Mouse (Mus musculus): ENCODE data around the gene Rpl22. TPM values are rescaled to one million over a fixed set of nuclear protein-coding genes. Genes with fewer than 3 reads are reported as not detected.

The Rpl22 gene
- polyA plus RNA-seq, 2 experiments, result 298 to 443 TPM

- DNase-seq (ENCODE audit: low read depth in 3 of 3, low spot score in 3 of 3), result no peak
- TF ChIP-seq CTCF (IDR thresholded peaks at IDR 0.05; ENCODE audit: low read depth) (no peak), EP300 (IDR thresholded peaks at IDR 0.05; ENCODE audit: low read depth) (no peak)
- H3K4me1 ChIP-seq (replicated peaks; ENCODE audit: control insufficient read depth in 2 of 2, insufficient read depth in 2 of 2, low read length in 1 of 2), result no peaks in the 10 kb centered on the region
- peaks cover 90% of the 10 kb centered on the region for H3K27me3 ChIP-seq (ENCODE audit: control insufficient read depth, insufficient read depth, low read length)
- H3K36me3 ChIP-seq (replicated peaks; ENCODE audit: control insufficient read depth, insufficient read depth, low read depth), result no peaks in the 10 kb centered on the region
- no peak overlapping the region for H3K27ac ChIP-seq
- H3K4me2 ChIP-seq (ENCODE audit: low read depth), result no peak overlapping the region
- WGBS (ENCODE audit: insufficient replicate concordance), result 7% methylated on average over 26 of the region's 26 CpGs
- H3K9ac ChIP-seq (replicated peaks), result no peak overlapping the region
- no peaks in the 10 kb centered on the region for H3K9me3 ChIP-seq (ENCODE audit: control insufficient read depth, low read length)
- H3K4me3 ChIP-seq (ENCODE audit: insufficient read depth in 1 of 2, low read depth in 2 of 2, low read length in 2 of 2), result no peak overlapping the region
- no peak for ATAC-seq (ENCODE audit: insufficient read depth)
Measured at GRCm38 (mm10) chr4:152286887-152287286, 38.7 kb upstream of the Rpl22 start.

DNA sequence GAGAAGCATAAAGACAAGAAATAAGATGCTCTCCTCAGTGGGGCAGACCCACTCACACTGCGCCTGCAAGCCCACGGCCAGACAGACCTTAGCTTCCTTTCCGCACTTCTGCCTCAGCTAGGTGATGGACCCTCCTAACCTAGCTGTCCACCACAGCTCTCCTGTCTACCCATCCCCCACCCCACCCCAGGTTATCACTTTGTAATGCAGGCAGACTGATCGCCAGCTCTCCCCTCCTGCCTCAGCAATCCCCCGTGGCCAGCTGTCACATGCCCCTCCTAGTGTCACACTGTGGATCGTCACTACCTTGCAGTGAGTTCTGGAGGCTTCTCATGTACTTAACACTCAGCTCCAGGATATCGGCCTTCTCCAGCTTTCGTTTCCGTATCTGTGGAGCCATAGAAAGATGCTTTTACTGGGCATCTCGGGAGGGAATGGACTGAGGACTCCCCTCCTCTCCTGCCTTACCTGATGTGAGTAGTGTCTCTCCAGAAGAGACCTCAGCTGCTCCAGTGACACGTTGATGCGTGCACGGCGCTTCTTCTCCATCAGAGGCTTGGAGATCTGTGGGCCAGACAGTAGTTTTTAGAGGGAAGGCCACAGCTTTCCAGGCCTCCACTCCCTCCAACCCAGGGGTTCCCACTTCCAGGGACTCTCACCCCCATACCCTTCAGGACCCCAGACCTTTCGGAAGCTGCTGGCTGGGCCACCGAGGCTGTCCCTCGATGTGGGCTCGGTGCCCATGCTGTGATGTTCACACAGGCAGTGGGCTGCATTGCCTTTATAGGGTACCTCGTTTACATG lies 38.0 kb upstream of the Rpl22 start:
- Histone ChIP-seq H3K9ac (replicated peaks) (no peak overlapping the region), H3K4me2 (ENCODE audit: low read depth) (no peak overlapping the region), H3K27me3 (ENCODE audit: control insufficient read depth, insufficient read depth, low read length) (peaks cover 90% of the 10 kb centered on the region), H3K36me3 (replicated peaks; ENCODE audit: control insufficient read depth, insufficient read depth, low read depth) (no peaks in the 10 kb centered on the region), H3K4me3 (ENCODE audit: insufficient read depth in 1 of 2, low read depth in 2 of 2, low read length in 2 of 2) (no peak overlapping the region), H3K9me3 (ENCODE audit: control insufficient read depth, low read length) (no peaks in the 10 kb centered on the region), H3K27ac (no peak overlapping the region), H3K4me1 (replicated peaks; ENCODE audit: control insufficient read depth in 2 of 2, insufficient read depth in 2 of 2, low read length in 1 of 2) (no peaks in the 10 kb centered on the region)
- ATAC-seq (ENCODE audit: insufficient read depth), result no peak
- DNase-seq (ENCODE audit: low read depth in 3 of 3, low spot score in 3 of 3), result no peak
- 23% methylated on average over 19 of the region's 19 CpGs for WGBS (ENCODE audit: insufficient replicate concordance)
- TF ChIP-seq CTCF (IDR thresholded peaks at IDR 0.05; ENCODE audit: low read depth) (no peak), EP300 (IDR thresholded peaks at IDR 0.05; ENCODE audit: low read depth) (no peak)

DNA sequence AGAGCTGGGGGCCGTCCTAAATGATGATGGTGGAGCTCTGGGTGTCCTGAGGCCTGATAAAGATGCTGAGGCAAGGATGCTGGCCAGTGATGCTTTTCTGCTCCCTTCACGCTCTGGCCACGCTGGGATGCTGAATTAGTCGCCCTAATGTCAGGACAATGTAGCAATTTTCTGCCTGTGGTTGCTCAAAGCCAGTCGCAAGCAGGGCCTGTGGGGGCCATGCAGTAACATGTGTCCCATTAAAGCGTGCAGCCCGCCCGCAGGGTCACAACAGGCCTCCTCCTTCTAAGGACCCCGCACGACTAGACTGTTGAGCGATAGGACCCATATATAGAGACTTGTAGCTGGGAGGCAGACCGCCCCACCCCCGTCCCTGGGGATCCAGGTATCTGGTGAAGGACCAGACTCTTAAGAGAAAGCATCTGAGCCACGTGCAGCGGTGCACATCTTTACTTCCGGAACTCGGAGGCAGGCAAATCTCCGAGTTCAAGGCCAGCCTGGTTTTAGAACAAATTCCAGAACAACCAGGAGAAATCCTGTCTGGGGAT lies 37.1 kb upstream of the Rpl22 start:
- 55% methylated on average over 18 of the region's 18 CpGs for WGBS (ENCODE audit: insufficient replicate concordance)
- peaks cover 84% of the 10 kb centered on the region for H3K27me3 ChIP-seq (ENCODE audit: control insufficient read depth, insufficient read depth, low read length)
- DNase-seq (ENCODE audit: low read depth in 3 of 3, low spot score in 3 of 3) (no peak), ATAC-seq (ENCODE audit: insufficient read depth) (no peak)
- no peaks in the 10 kb centered on the region for H3K9me3 ChIP-seq (ENCODE audit: control insufficient read depth, low read length)
- H3K4me1 ChIP-seq (replicated peaks; ENCODE audit: control insufficient read depth in 2 of 2, insufficient read depth in 2 of 2, low read length in 1 of 2), result no peaks in the 10 kb centered on the region
- H3K36me3 ChIP-seq (replicated peaks; ENCODE audit: control insufficient read depth, insufficient read depth, low read depth), result no peaks in the 10 kb centered on the region
- H3K9ac ChIP-seq (replicated peaks), result no peak overlapping the region
- H3K4me2 ChIP-seq (ENCODE audit: low read depth), result no peak overlapping the region
- TF ChIP-seq EP300 (IDR thresholded peaks at IDR 0.05; ENCODE audit: low read depth), result no peak
- no peak overlapping the region for H3K4me3 ChIP-seq (ENCODE audit: insufficient read depth in 1 of 2, low read depth in 2 of 2, low read length in 2 of 2)
- no peak overlapping the region for H3K27ac ChIP-seq

DNA sequence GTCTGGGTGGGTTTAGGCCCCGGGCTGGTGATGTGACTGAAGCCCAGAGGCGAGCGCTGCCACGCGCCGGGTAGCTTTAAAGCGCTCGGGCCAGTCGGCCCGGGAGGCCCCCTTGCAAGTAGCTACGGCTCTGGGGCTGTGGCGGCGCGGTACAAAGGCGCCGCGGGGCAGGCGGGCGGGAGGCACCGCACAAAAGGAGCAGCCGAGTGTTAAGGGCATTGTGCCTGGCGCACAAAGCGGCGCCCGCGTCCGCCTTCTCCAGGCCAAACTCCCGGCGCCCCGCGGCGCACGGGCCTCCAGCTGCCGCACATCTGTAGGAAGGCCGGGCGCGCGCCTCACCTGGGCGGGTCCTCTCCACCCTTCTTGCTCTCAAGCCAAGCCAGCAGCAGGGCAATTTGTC lies 35.2 kb upstream of the Rpl22 start:
- TF ChIP-seq EP300 (IDR thresholded peaks at IDR 0.05; ENCODE audit: low read depth) (no peak), CTCF (IDR thresholded peaks at IDR 0.05; ENCODE audit: low read depth) (no peak)
- H3K36me3 ChIP-seq (replicated peaks; ENCODE audit: control insufficient read depth, insufficient read depth, low read depth), result no peaks in the 10 kb centered on the region
- DNase-seq (ENCODE audit: low read depth in 3 of 3, low spot score in 3 of 3) (no peak), ATAC-seq (ENCODE audit: insufficient read depth) (no peak)
- no peak overlapping the region for H3K4me3 ChIP-seq (ENCODE audit: insufficient read depth in 1 of 2, low read depth in 2 of 2, low read length in 2 of 2)
- H3K27me3 ChIP-seq (ENCODE audit: control insufficient read depth, insufficient read depth, low read length), result peaks cover 65% of the 10 kb centered on the region
- no peaks in the 10 kb centered on the region for H3K9me3 ChIP-seq (ENCODE audit: control insufficient read depth, low read length)
- peaks cover under 1 to 3% of the 10 kb centered on the region in 2 experiments for H3K4me1 ChIP-seq (replicated peaks; ENCODE audit: control insufficient read depth in 2 of 2, insufficient read depth in 2 of 2, low read length in 1 of 2)
- H3K27ac ChIP-seq, result no peak overlapping the region
- 2% methylated on average over 37 of the region's 39 CpGs for whole genome bisulfite sequencing (ENCODE audit: insufficient replicate concordance)
- no peak overlapping the region for H3K4me2 ChIP-seq (ENCODE audit: low read depth)
- no peak overlapping the region for H3K9ac ChIP-seq (replicated peaks)

- no peak for TF ChIP-seq EP300 (IDR thresholded peaks at IDR 0.05; ENCODE audit: low read depth)
- TF ChIP-seq CTCF (IDR thresholded peaks at IDR 0.05; ENCODE audit: low read depth), result no peak
- H3K4me2 ChIP-seq (ENCODE audit: low read depth), result no peak overlapping the region
- H3K36me3 ChIP-seq (replicated peaks; ENCODE audit: control insufficient read depth, insufficient read depth, low read depth), result no peaks in the 10 kb centered on the region
- no peak overlapping the region for H3K9ac ChIP-seq (replicated peaks)
- H3K4me3 ChIP-seq (ENCODE audit: insufficient read depth in 1 of 2, low read depth in 2 of 2, low read length in 2 of 2), result no peak overlapping the region
- no peak overlapping the region for H3K27ac ChIP-seq
- ATAC-seq (ENCODE audit: insufficient read depth) (no peak), DNase-seq (ENCODE audit: low read depth in 3 of 3, low spot score in 3 of 3) (no peak)
- peaks cover 7 to 9% of the 10 kb centered on the region in 2 experiments for H3K4me1 ChIP-seq (replicated peaks; ENCODE audit: control insufficient read depth in 2 of 2, insufficient read depth in 2 of 2, low read length in 1 of 2)
- no peaks in the 10 kb centered on the region for H3K9me3 ChIP-seq (ENCODE audit: control insufficient read depth, low read length)
- WGBS (ENCODE audit: insufficient replicate concordance), result 19% methylated on average over 11 of the region's 11 CpGs
- H3K27me3 ChIP-seq (ENCODE audit: control insufficient read depth, insufficient read depth, low read length), result peaks cover 60% of the 10 kb centered on the region
Measured at GRCm38 (mm10) chr4:152290991-152291390, 34.6 kb upstream of the Rpl22 start.
